Mouse (Mus musculus) neutrophil, adult 59 days (primary cell): ENCODE data around the gene Ccdc125. TPM values are rescaled to one million over a fixed set of nuclear protein-coding genes. Genes with fewer than 3 reads are reported as not detected.

Source experiments
- total RNA-seq, 2 experiments: library from RNA; stranded (reverse); gene quantifications; 1 replicate in 1 of 2; 2 replicates in 1 of 2; pipeline ENCODE4 v1.2.4; 2023

Ccdc125 gene
- total RNA-seq: 10 to 100 TPM; 47.9 to 51.0 TPM

DNA sequence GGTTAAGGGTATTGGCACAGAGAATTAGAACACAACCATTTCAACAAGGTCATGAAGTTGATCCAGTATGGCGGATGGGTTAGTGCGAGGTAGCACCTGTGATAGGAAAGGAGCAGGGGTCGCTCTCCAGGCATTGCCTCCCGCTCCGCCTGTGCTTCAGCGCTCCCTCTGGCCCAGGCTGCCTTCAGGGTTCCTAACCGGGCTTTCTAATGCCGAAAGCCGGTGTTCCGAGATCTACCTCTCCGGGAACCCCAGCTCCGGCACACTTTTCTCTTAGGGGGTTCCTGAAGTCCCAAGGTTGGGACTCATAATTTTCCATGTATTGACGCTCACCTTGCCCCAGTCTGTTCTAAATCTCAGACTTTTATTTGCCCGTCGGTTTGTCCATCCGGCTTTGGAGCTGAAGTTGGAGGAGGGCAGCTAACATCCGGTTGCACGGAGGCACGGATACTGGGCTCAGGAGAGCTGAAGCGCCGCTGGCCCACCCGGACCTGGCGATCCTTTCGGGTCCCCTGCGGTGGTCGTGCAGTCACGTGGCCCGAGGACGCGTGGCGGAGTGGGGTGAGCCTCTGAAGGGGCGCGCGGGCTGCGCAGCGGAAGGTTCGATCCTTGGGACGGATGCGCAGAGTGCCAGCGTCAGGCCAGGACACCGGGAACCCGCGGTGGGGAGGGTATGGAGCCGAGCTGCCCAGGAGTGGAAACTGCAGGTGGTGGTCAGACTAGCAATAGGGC, at the start of gene Ccdc125:
Gene Ccdc125, plus strand, starts transcription at position 427 of the 732 bp plus-strand sequence.

DNA sequence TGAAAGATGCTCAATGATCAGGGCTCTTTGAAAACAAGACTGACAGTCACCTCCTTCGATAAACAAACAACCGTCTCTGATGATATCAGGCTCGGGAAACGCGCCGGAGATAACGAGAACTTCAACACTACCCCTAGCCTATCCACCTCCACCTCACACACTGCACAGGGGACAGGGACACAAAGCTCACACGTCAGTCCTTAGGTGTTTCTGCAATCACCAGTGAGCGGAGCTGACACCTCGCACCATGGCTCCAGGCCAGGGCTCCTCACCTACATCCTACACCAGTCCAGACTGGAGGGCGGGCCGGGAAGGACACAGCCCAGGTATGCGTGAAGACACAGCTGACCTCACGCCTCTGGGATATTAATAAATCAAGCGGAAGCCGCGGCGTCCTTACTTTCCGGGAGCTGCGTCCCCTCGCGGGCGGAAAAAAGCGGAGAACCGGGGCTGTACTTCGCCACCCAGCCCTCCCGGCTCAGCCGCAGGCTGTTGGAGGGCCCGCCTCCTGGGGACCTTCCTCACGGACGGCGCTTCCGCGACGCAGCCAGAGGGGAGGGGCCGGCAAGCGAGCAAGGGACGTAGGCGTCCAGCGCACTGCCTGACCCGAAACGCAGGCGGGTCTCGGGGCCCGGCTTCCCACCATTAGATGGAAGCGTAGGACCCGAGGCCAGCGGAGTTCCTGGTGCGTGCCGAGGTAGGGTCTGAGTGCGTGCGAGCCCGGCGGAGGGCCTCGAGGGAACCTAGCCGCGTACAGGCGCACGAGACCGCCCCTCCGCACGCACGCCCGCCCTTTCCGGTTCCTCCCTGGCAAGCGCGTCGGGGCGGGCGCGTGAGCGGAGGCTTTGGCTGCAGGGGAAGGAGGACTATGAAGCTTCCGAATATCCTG, 18.7 kb upstream of the Ccdc125 start, which contains the start of the genes Ak6 and Rad17:
Gene Ak6, plus strand, starts transcription at position 430 of the 889 bp plus-strand sequence.
Gene Rad17, minus strand, starts transcription at position 502 of the 889 bp plus-strand sequence.

DNA sequence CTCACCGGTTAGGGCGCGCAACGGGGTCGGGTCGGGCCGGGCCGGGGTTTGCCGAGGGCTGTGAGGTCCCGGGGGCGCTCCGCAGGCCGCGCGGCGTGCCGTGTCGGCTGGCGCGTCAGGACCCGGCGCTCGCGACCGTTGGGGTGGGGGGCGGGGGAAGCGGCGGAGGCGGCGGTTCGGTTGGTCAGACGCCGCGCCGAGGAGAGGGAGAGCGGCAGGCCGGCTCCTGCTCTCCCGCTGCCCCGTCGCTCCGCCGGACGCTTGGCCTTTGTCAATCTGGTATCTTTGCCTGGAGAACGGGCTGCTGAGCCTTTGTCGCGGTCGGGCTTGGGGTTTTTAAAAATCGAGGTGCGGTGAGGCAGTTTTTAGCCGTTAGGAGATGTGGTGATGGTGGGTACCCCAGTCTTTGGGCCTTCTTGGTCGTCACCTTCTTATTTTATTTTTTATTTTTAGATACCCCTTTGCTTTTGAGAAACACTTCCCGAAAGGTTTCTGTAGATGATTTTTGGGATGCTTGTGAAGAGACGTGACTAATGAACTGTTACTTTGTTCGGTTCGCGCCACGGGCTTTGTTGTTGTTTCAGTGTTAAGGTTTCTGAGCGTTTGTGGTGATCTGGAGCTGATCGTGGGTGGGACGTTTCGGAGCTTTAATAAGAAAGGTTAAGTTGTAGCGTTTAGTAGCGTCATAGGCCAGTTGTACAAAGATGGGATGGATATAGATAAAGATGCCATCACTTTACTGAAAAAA, 17.9 kb upstream of the Ccdc125 start, which contains the start of gene Taf9:
Gene Taf9, plus strand, starts transcription at position 141 of the 748 bp plus-strand sequence.

DNA sequence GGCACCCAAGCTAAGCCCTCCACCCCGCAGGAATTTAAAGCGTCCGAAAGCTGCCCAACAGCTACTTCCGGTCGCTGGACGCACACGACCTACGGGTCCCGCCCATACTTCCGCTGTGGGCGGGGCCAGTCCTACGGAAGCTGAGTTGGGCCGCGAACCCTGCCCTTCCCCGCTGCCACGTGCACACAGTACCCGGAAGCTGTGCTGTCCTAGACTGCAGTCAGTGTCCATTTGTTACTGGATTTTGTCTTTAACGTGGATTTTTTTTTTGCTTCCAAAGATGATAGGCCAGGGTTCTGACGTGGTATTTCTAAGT, 61.3 kb downstream of the Ccdc125 start, which contains the start of gene Cdk7:
Gene Cdk7, minus strand, starts transcription at position 79 of the 316 bp plus-strand sequence.

DNA sequence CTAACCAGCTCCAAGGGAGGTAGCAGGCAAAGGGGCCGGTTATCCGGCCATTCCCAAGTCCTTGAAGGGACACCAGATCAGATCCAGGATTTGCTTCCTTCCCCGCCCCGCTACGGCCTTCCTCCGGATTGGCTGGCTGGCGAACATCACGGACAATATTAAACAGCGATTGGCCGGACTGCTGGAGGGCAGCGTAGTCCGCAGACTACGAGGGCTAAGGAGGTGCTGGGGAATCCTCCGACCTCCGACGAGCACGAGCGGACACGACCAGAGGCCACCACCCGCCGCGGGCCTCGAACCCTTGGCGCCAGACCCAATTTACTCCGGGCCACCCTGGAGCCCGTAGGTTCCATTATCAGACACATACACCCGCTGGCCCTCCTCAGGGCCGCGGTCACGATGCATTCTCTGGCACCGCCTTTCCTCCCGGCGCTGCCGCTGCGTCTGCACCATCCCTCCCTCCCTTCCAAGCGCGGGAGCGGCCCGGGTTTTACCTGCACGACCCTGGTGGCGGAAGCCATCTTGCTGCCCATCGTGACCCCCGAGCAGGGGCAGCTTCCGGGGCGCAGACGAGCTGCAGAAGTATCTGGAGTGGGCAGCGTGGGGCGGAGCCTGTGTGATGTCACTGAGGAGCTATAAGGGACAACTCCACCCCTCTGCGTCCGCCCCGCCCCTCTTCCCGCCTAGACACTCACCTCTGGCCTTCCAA, 74.7 kb downstream of the Ccdc125 start, which contains the start of gene Mrps36:
Gene Mrps36, minus strand, starts transcription at position 624 of the 709 bp plus-strand sequence.

Other genes with a start within 250 kb of the Ccdc125 start
- gene Naip1, start 216.8 kb upstream of the Ccdc125 start, total RNA-seq: 1 to 10 TPM; 1.4 to 1.8 TPM
- 10 to 100 TPM; 13.6 to 16.9 TPM for gene Gtf2h2, start 177.1 kb upstream of the Ccdc125 start, total RNA-seq
- gene Ocln, start 117.0 kb upstream of the Ccdc125 start, total RNA-seq: not detected
- under 1 TPM; 0.35 to 0.36 TPM for gene Marveld2, start 52.7 kb upstream of the Ccdc125 start, total RNA-seq
- gene Ak6, start 18.7 kb upstream of the Ccdc125 start, total RNA-seq: 10 to 100 TPM; 74.1 to 74.8 TPM
- 10 to 100 TPM; 20.1 to 21.0 TPM for gene Rad17, start 18.7 kb upstream of the Ccdc125 start, total RNA-seq
- gene Taf9, start 18.1 kb upstream of the Ccdc125 start, total RNA-seq: 10 to 100 TPM in 1 of 2 experiments, 1 to 10 TPM in 1; 8.6 to 14.0 TPM
- gene Cdk7, start 61.2 kb downstream of the Ccdc125 start, total RNA-seq: 10 to 100 TPM; 16.7 to 18.0 TPM
- 10 to 100 TPM; 16.9 to 21.7 TPM for gene Mrps36, start 74.9 kb downstream of the Ccdc125 start, total RNA-seq
- gene Cenph, start 106.2 kb downstream of the Ccdc125 start, total RNA-seq: 10 to 100 TPM in 1 of 2 experiments, 1 to 10 TPM in 1; 9.7 to 11.0 TPM
- 10 to 100 TPM; 53.0 to 63.0 TPM for gene Ccnb1, start 116.9 kb downstream of the Ccdc125 start, total RNA-seq
- gene Slc30a5, start 163.7 kb downstream of the Ccdc125 start, total RNA-seq: 10 to 100 TPM; 25.3 to 31.4 TPM